Mouse (Mus musculus) kidney, embryonic 14.5 days (tissue): ENCODE data around the gene Frmd4a. TPM values are rescaled to one million over a fixed set of nuclear protein-coding genes. Genes with fewer than 3 reads are reported as not detected.

Experiments
- ATAC-seq: fragments of 200-750 bp; cut with Nextera tagmentation; 2 replicates; pipeline ENCODE4 v1.8.0; 2017; ENCODE audit warnings: moderate number of reproducible peaks, mild to moderate bottlenecking, moderate TSS enrichment, moderate library complexity; ENCODE audit not compliant: low FRiP score, low TSS enrichment
- H3K27ac ChIP-seq: fragments of 300-500 bp; sonication (generic); 2 replicates; pipeline ENCODE4 v1.5.1; 2014; ENCODE audit warnings: low read depth, mild to moderate bottlenecking, low read length, moderate library complexity, mixed read lengths
- H3K27me3 ChIP-seq: fragments of 300-500 bp; sonication (generic); 2 replicates; pipeline ENCODE4 v1.6.1; 2014; ENCODE audit warnings: mild to moderate bottlenecking, low read length; ENCODE audit not compliant: control insufficient read depth, insufficient read depth
- H3K36me3 ChIP-seq: fragments of 300-500 bp; sonication (generic); 2 replicates; pipeline ENCODE4 v1.6.1; 2014; ENCODE audit warnings: low read length, mixed read lengths; ENCODE audit not compliant: control insufficient read depth, insufficient read depth
- H3K4me1 ChIP-seq: fragments of 300-500 bp; sonication (generic); 2 replicates; pipeline ENCODE4 v1.6.1; 2014; ENCODE audit warnings: low read length, mixed read lengths; ENCODE audit not compliant: control insufficient read depth, insufficient read depth
- H3K4me2 ChIP-seq: fragments of 300-500 bp; sonication (generic); replicated peaks from 2 replicates; pipeline ENCODE4 v1.6.1; 2014; ENCODE audit warnings: low read depth, mild to moderate bottlenecking, low read length
- H3K4me3 ChIP-seq: fragments of 300-500 bp; sonication (generic); 2 replicates; pipeline ENCODE4 v1.5.1; 2014; ENCODE audit warnings: mild to moderate bottlenecking, low read length
- H3K9ac ChIP-seq: fragments of 300-500 bp; sonication (generic); 2 replicates; pipeline ENCODE4 v1.6.1; 2014; ENCODE audit warnings: low read depth, mild to moderate bottlenecking, low read length, moderate library complexity
- H3K9me3 ChIP-seq: fragments of 300-500 bp; sonication (generic); 2 replicates; pipeline ENCODE4 v1.6.1; 2016; ENCODE audit warnings: low read length; ENCODE audit not compliant: control insufficient read depth
- WGBS: fragments of 180-500 bp; shearing (Covaris S2); extraction: QIAGEN DNeasy Blood & Tissue Kit; methylation state at CpG from one replicate; pipeline ENCODE4 v1.1.7; 2014; 5-methylcytosine and 5-hydroxymethylcytosine counted together
- polyA plus RNA-seq: library from polyadenylated mRNA; unstranded; fragments of >200 nt; fragmentation: Nextera tagmentation; extraction: Ambion mirVana; gene quantifications from 2 replicates; pipeline ENCODE4 v1.2.1, GENCODE M21; 2014

The Frmd4a gene
- polyA plus RNA-seq, 1 experiment from 2014 or later: 39.2 TPM

- H3K4me3 ChIP-seq: no peak overlapping the region
- H3K4me2 ChIP-seq: no peak overlapping the region
- no peak overlapping the region for H3K27ac ChIP-seq
- no peaks in the 10 kb centered on the region for H3K36me3 ChIP-seq
- WGBS: 67% methylated on average over 4 of the region's 4 CpGs
- no peaks in the 10 kb centered on the region; the same call in 1 of the 2 replicates for H3K9me3 ChIP-seq
- ATAC-seq: no peak
- H3K27me3 ChIP-seq: no peaks in the 10 kb centered on the region
- no peak overlapping the region for H3K9ac ChIP-seq
- H3K4me1 ChIP-seq: no peaks in the 10 kb centered on the region
Measured at GRCm38 (mm10) chr2:4170189-4170588, 152.7 kb downstream of the Frmd4a start.

GRCm38 (mm10) chr2:4184991-4185390, 167.5 kb downstream of the Frmd4a start:
- 48% methylated on average over 8 of the region's 8 CpGs for WGBS
- Histone ChIP-seq H3K9ac (no peak overlapping the region), H3K4me1 (0 out of 2 replicates have a peak, but pooled peaks cover 6% of the 10 kb centered on the region), H3K27me3 (no peaks in the 10 kb centered on the region), H3K4me3 (no peak overlapping the region), H3K9me3 (no peaks in the 10 kb centered on the region), H3K27ac (peak overlapping the region; percentile 59; the same call in 1 of the 2 replicates), H3K4me2 (no peak overlapping the region), H3K36me3 (no peaks in the 10 kb centered on the region)
- ATAC-seq: peak; percentile 32; the same call in 1 of the 2 replicates

GRCm38 (mm10) chr2:4187521-4187920, 170.0 kb downstream of the Frmd4a start:
- WGBS: 51% methylated on average over 4 of the region's 4 CpGs
- H3K27ac ChIP-seq: no peak overlapping the region
- ATAC-seq: no peak
- H3K4me3 ChIP-seq: no peak overlapping the region
- 0 out of 2 replicates have a peak, but pooled peaks cover 6% of the 10 kb centered on the region for H3K4me1 ChIP-seq
- no peaks in the 10 kb centered on the region for H3K36me3 ChIP-seq
- H3K27me3 ChIP-seq: no peaks in the 10 kb centered on the region
- H3K9ac ChIP-seq: no peak overlapping the region
- H3K9me3 ChIP-seq: no peaks in the 10 kb centered on the region
- H3K4me2 ChIP-seq: no peak overlapping the region

- H3K9ac ChIP-seq: no peak overlapping the region
- H3K27me3 ChIP-seq: no peaks in the 10 kb centered on the region
- 64% methylated on average over 3 of the region's 3 CpGs for WGBS
- no peak overlapping the region for H3K27ac ChIP-seq
- no peak overlapping the region for H3K4me3 ChIP-seq
- no peak overlapping the region for H3K4me2 ChIP-seq
- no peaks in the 10 kb centered on the region for H3K9me3 ChIP-seq
- no peaks in the 10 kb centered on the region for H3K36me3 ChIP-seq
- 0 out of 2 replicates have a peak, but pooled peaks cover 6% of the 10 kb centered on the region for H3K4me1 ChIP-seq
- no peak for ATAC-seq
Measured at GRCm38 (mm10) chr2:4188303-4188702, 170.8 kb downstream of the Frmd4a start.

- Histone ChIP-seq H3K36me3 (no peaks in the 10 kb centered on the region), H3K27me3 (no peaks in the 10 kb centered on the region), H3K9me3 (no peaks in the 10 kb centered on the region), H3K4me3 (no peak overlapping the region), H3K27ac (no peak overlapping the region), H3K4me2 (no peak overlapping the region), H3K4me1 (0 out of 2 replicates have a peak, but pooled peaks cover 2% of the 10 kb centered on the region), H3K9ac (no peak overlapping the region)
- no peak for ATAC-seq
- 61% methylated on average over 3 of the region's 3 CpGs for WGBS
Measured at GRCm38 (mm10) chr2:4190345-4190744, 172.8 kb downstream of the Frmd4a start.

- Histone ChIP-seq H3K27me3 (no peaks in the 10 kb centered on the region), H3K36me3 (no peaks in the 10 kb centered on the region), H3K27ac (no peak overlapping the region), H3K4me2 (no peak overlapping the region), H3K9me3 (no peaks in the 10 kb centered on the region), H3K4me3 (no peak overlapping the region), H3K4me1 (no peaks in the 10 kb centered on the region), H3K9ac (no peak overlapping the region)
- ATAC-seq: no peak
- WGBS: 65% methylated on average over 5 of the region's 5 CpGs
Measured at GRCm38 (mm10) chr2:4190995-4191394, 173.5 kb downstream of the Frmd4a start.

- H3K9ac ChIP-seq: no peak overlapping the region
- ATAC-seq: no peak
- no peaks in the 10 kb centered on the region for H3K4me1 ChIP-seq
- no peak overlapping the region for H3K27ac ChIP-seq
- H3K4me3 ChIP-seq: no peak overlapping the region
- H3K4me2 ChIP-seq: no peak overlapping the region
- H3K36me3 ChIP-seq: no peaks in the 10 kb centered on the region
- H3K27me3 ChIP-seq: no peaks in the 10 kb centered on the region
- no peaks in the 10 kb centered on the region for H3K9me3 ChIP-seq
Measured at GRCm38 (mm10) chr2:4193206-4193605, 175.7 kb downstream of the Frmd4a start.

GRCm38 (mm10) chr2:4194324-4195014, 177.0 kb downstream of the Frmd4a start:
- Histone ChIP-seq H3K9ac (no peak overlapping the region), H3K9me3 (no peaks in the 10 kb centered on the region), H3K27me3 (no peaks in the 10 kb centered on the region), H3K36me3 (no peaks in the 10 kb centered on the region), H3K4me2 (no peak overlapping the region), H3K4me3 (no peak overlapping the region), H3K27ac (no peak overlapping the region), H3K4me1 (no peaks in the 10 kb centered on the region)
- WGBS: 76% methylated on average over 9 of the region's 9 CpGs
- no peak for ATAC-seq

GRCm38 (mm10) chr2:4196041-4196440, 178.5 kb downstream of the Frmd4a start:
- no peak for ATAC-seq
- 76% methylated on average over 4 of the region's 4 CpGs for WGBS
- Histone ChIP-seq H3K4me1 (no peaks in the 10 kb centered on the region), H3K27me3 (no peaks in the 10 kb centered on the region), H3K4me3 (no peak overlapping the region), H3K9ac (no peak overlapping the region), H3K4me2 (no peak overlapping the region), H3K36me3 (no peaks in the 10 kb centered on the region), H3K9me3 (no peaks in the 10 kb centered on the region), H3K27ac (no peak overlapping the region)
